Mouse (Mus musculus): ENCODE measurements at regions not wholly inside any gene's neighbourhood (a gene's known extent, or its start where the extent isn't known, plus 50 kb on each side); places are given as distances from the start of the nearest gene placed in this dataset.

GRCm38 (mm10) chr3:37937381-37938283 is 213.3 kb upstream of the Gm5148 start:
- no peak for DNase-seq (ENCODE audit: extremely low read depth, insufficient read length, low spot score)

- DNase-seq (ENCODE audit: extremely low read depth, insufficient read length, low spot score) = no peak
Measured at GRCm38 (mm10) chr3:37936251-37936931, 212.1 kb upstream of the Gm5148 start.

GRCm38 (mm10) chr3:37934905-37935708 is 210.8 kb upstream of the Gm5148 start:
- no peak for DNase-seq (ENCODE audit: extremely low read depth, insufficient read length, low spot score)

GRCm38 (mm10) chr3:37934236-37934635 is 209.9 kb upstream of the Gm5148 start:
- no peak for DNase-seq (ENCODE audit: extremely low read depth, insufficient read length, low spot score)

GRCm38 (mm10) chr3:37928731-37929130 is 204.4 kb upstream of the Gm5148 start:
- DNase-seq (ENCODE audit: extremely low read depth, insufficient read length, low spot score) = no peak

- DNase-seq (ENCODE audit: extremely low read depth, insufficient read length, low spot score) = no peak
Measured at GRCm38 (mm10) chr3:37919450-37920156, 195.3 kb upstream of the Gm5148 start.

GRCm38 (mm10) chr3:37916786-37917479 is 192.6 kb upstream of the Gm5148 start:
- DNase-seq (ENCODE audit: extremely low read depth, insufficient read length, low spot score) = no peak

GRCm38 (mm10) chr3:37916281-37916680 is 192.0 kb upstream of the Gm5148 start:
- no peak for DNase-seq (ENCODE audit: extremely low read depth, insufficient read length, low spot score)

- DNase-seq (ENCODE audit: extremely low read depth, insufficient read length, low spot score) = no peak
Measured at GRCm38 (mm10) chr3:37915673-37916072, 191.4 kb upstream of the Gm5148 start.

- DNase-seq (ENCODE audit: extremely low read depth, insufficient read length, low spot score) = no peak
Measured at GRCm38 (mm10) chr3:37914136-37914535, 189.8 kb upstream of the Gm5148 start.

- DNase-seq (ENCODE audit: extremely low read depth, insufficient read length, low spot score) = no peak
Measured at GRCm38 (mm10) chr3:37909821-37910220, 185.5 kb upstream of the Gm5148 start.

GRCm38 (mm10) chr3:37909008-37909407 is 184.7 kb upstream of the Gm5148 start:
- DNase-seq (ENCODE audit: extremely low read depth, insufficient read length, low spot score) = no peak

- no peak for DNase-seq (ENCODE audit: extremely low read depth, insufficient read length, low spot score)
Measured at GRCm38 (mm10) chr3:37908456-37908855, 184.2 kb upstream of the Gm5148 start.

GRCm38 (mm10) chr3:37907432-37908088 is 183.3 kb upstream of the Gm5148 start:
- peak; percentile 53 for DNase-seq (ENCODE audit: extremely low read depth, insufficient read length, low spot score)

- no peak for DNase-seq (ENCODE audit: extremely low read depth, insufficient read length, low spot score)
Measured at GRCm38 (mm10) chr3:37906806-37907251, 182.5 kb upstream of the Gm5148 start.

GRCm38 (mm10) chr3:37904188-37904587 is 179.9 kb upstream of the Gm5148 start:
- no peak for DNase-seq (ENCODE audit: extremely low read depth, insufficient read length, low spot score)

GRCm38 (mm10) chr3:37903482-37903881 is 179.2 kb upstream of the Gm5148 start:
- no peak for DNase-seq (ENCODE audit: extremely low read depth, insufficient read length, low spot score)

- no peak for DNase-seq (ENCODE audit: extremely low read depth, insufficient read length, low spot score)
Measured at GRCm38 (mm10) chr3:37903021-37903420, 178.7 kb upstream of the Gm5148 start.

GRCm38 (mm10) chr3:37897392-37897791 is 173.1 kb upstream of the Gm5148 start:
- no peak for DNase-seq (ENCODE audit: extremely low read depth, insufficient read length, low spot score)
